Mouse (Mus musculus): ENCODE measurements around the gene Runx3.

Gene Runx3

GRCm38 (mm10) chr4:135221632-135222407 lies 101.4 kb downstream of the Runx3 start:
- DNase-seq (ENCODE audit: low spot score in 2 of 2) = no peak

- no peak for DNase-seq (ENCODE audit: low spot score in 2 of 2)
These were observed 103.4 kb downstream of the Runx3 start for GRCm38 (mm10) chr4:135223808-135224207.

GRCm38 (mm10) chr4:135226008-135226667 lies 105.7 kb downstream of the Runx3 start:
- DNase-seq (ENCODE audit: low spot score in 2 of 2) = no peak

Data from urinary bladder, postnatal 4 days (tissue).